Mouse (Mus musculus) ES-Bruce4 (cell line): ENCODE measurements at regions not wholly inside any gene's neighbourhood (a gene's known extent, or its start where the extent isn't known, plus 50 kb on each side); places are given as distances from the start of the nearest gene placed in this dataset.

Source experiments
- H3K27ac ChIP-seq: 2 replicates; pipeline ENCODE4 v1.5.1; 2012; ENCODE audit warnings: low read length, inconsistent platforms; ENCODE audit not compliant: insufficient read depth
- H3K27me3 ChIP-seq: 2 replicates; pipeline ENCODE4 v1.6.1; 2012; ENCODE audit warnings: mild to moderate bottlenecking, low read length, inconsistent platforms; ENCODE audit not compliant: control insufficient read depth, poor library complexity, insufficient read depth, severe bottlenecking
- H3K36me3 ChIP-seq: 2 replicates; pipeline ENCODE4 v1.6.1; 2012; ENCODE audit warnings: inconsistent platforms, mild to moderate bottlenecking, low read length, moderate library complexity; ENCODE audit not compliant: control insufficient read depth, poor library complexity, insufficient read depth, severe bottlenecking
- H3K4me1 ChIP-seq: one replicate; pipeline ENCODE4 v1.8.1; 2011; ENCODE audit warnings: low read length; ENCODE audit not compliant: control insufficient read depth, insufficient read depth
- H3K4me3 ChIP-seq: 2 replicates; pipeline ENCODE4 v1.5.1; 2011; ENCODE audit warnings: low read depth, mild to moderate bottlenecking, low read length
- H3K9ac ChIP-seq: 2 replicates; pipeline ENCODE4 v1.6.1; 2012; ENCODE audit warnings: low read depth, mild to moderate bottlenecking, inconsistent platforms; ENCODE audit not compliant: poor library complexity, severe bottlenecking
- H3K9me3 ChIP-seq: replicated peaks from 2 replicates; pipeline ENCODE4 v1.6.1; 2012; ENCODE audit warnings: mild to moderate bottlenecking, low read length, inconsistent platforms; ENCODE audit not compliant: control insufficient read depth, poor library complexity, insufficient read depth, severe bottlenecking
- CTCF ChIP-seq: IDR thresholded peaks from one replicate; pipeline ENCODE4 v1.8.1; 2011; ENCODE audit warnings: low read depth, low read length
- EP300 ChIP-seq: IDR thresholded peaks from 2 replicates; pipeline ENCODE4 v1.6.1; 2011; ENCODE audit warnings: low read depth, low read length; ENCODE audit not compliant: insufficient read depth
- POLR2A ChIP-seq: IDR thresholded peaks from one replicate; pipeline ENCODE4 v1.8.1; 2011; ENCODE audit warnings: low read length; ENCODE audit not compliant: insufficient read depth

DNA sequence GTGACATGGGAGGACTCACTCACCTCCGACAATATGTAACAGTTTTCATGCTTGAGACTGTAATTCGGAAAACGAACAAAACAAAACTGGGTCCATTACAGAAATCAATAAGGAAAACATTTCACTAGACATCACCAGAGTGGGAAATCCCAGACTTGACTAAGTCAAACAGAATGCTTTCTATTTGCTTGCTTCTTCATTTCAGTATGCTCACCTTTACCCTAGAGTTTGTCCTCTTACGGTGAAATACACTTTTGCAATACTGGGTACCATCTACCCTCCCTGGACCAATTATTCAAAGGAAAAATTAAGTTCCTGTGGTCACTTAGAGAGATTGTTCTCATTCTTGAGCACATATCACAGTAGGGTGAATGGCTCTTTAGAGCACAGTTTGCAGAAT is 613.4 kb upstream of the 4930412O13Rik start:
- H3K9me3 ChIP-seq, result no peaks in the 10 kb centered on the region
- no peak overlapping the region for H3K27ac ChIP-seq
- no peak overlapping the region for H3K9ac ChIP-seq
- H3K36me3 ChIP-seq, result no peaks in the 10 kb centered on the region
- H3K4me1 ChIP-seq, result no peaks in the 10 kb centered on the region
- no peak for TF ChIP-seq CTCF
- no peak for TF ChIP-seq EP300
- TF ChIP-seq POLR2A, result no peak
- no peak overlapping the region for H3K4me3 ChIP-seq
- H3K27me3 ChIP-seq, result no peaks in the 10 kb centered on the region

DNA sequence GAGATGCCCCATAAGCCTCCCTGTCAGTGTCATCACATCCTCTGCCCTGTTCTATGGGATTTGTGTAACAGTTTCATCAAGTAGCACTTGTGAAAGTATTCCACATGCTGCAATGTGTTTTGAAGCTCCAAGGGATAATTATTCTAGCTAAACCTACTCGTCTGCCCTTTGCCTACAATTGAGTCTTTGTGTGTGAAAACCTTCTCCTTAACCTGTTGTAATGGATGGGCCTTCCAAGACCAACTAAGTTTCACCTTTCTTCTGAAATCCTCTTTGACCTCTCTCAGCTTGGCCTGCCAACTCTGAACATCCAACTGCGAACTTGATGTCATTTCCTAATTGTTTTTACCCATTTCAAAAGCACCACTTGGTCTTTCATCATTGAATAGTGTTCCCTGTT is 597.6 kb upstream of the 4930412O13Rik start:
- Histone ChIP-seq H3K36me3 (no peaks in the 10 kb centered on the region), H3K4me3 (no peak overlapping the region), H3K9ac (no peak overlapping the region), H3K27me3 (no peaks in the 10 kb centered on the region), H3K9me3 (no peaks in the 10 kb centered on the region), H3K4me1 (no peaks in the 10 kb centered on the region), H3K27ac (no peak overlapping the region)
- no peak for TF ChIP-seq POLR2A
- TF ChIP-seq EP300, result no peak
- TF ChIP-seq CTCF, result no peak

DNA sequence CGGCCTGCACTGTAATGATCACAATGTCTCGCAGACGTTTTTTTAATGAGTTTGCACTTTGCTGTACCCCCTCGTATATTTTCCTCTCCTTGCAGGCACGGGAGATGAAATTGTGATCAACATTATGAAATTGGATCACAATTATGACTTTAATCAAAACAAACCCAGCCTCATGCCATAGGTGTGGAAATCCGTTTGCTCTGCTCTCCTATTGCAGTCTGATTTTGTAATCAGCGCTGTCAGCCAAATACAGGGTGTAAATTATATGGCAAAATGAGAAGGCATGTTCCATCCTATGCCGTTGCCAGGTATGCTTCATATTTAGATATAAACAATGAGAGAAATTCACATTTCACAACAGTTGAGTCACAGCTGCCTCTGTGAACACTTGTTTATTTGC is 595.3 kb upstream of the 4930412O13Rik start:
- no peak for TF ChIP-seq EP300
- no peaks in the 10 kb centered on the region for H3K4me1 ChIP-seq
- H3K9me3 ChIP-seq, result no peaks in the 10 kb centered on the region
- H3K27ac ChIP-seq, result no peak overlapping the region
- no peaks in the 10 kb centered on the region for H3K36me3 ChIP-seq
- no peaks in the 10 kb centered on the region for H3K27me3 ChIP-seq
- no peak overlapping the region for H3K4me3 ChIP-seq
- no peak overlapping the region for H3K9ac ChIP-seq

DNA sequence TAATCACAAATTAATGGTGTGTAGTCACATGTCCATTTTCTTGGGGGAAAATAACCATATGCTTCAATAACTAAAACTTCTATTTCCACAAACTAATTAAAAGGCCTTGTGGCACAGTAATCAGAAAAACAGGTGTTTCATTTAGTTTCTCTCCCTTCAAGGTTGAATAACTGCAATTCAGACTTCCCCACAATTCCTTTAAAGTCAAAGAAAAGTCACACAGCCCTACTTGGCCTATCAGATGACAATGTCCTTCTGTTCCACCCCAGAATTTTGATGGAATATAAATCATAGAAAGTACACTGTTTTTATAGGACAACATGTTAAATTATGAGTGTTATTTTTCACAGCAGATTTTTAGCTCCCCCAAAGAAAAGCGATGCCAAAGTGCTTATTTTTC is 594.0 kb upstream of the 4930412O13Rik start:
- Histone ChIP-seq H3K9me3 (no peaks in the 10 kb centered on the region), H3K27me3 (no peaks in the 10 kb centered on the region), H3K4me1 (no peaks in the 10 kb centered on the region), H3K36me3 (no peaks in the 10 kb centered on the region), H3K9ac (no peak overlapping the region), H3K27ac (no peak overlapping the region), H3K4me3 (no peak overlapping the region)
- TF ChIP-seq CTCF (no peak), POLR2A (no peak), EP300 (no peak)

DNA sequence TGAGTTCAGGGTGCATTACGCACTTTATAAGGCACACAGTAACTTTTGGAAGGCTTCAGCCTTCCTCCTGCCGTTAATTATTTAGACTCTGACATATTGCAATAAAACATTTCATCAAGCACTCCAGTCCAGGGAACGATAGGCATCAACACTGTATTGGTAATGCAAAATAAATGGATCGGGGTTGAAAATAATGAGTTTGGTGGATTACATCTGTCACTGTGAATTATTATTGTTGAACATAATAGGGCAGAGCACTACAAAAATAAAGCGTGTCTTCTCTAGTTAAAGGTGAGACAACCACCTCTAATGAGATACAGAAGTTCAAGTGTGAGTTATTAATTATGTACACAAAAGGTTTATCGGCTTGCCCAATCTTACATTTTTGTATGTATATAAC is 593.4 kb upstream of the 4930412O13Rik start:
- H3K4me3 ChIP-seq, result no peak overlapping the region
- H3K4me1 ChIP-seq, result no peaks in the 10 kb centered on the region
- no peak overlapping the region for H3K27ac ChIP-seq
- H3K9me3 ChIP-seq, result no peaks in the 10 kb centered on the region
- TF ChIP-seq CTCF (no peak), EP300 (no peak), POLR2A (no peak)
- no peaks in the 10 kb centered on the region for H3K27me3 ChIP-seq
- no peak overlapping the region for H3K9ac ChIP-seq
- no peaks in the 10 kb centered on the region for H3K36me3 ChIP-seq

DNA sequence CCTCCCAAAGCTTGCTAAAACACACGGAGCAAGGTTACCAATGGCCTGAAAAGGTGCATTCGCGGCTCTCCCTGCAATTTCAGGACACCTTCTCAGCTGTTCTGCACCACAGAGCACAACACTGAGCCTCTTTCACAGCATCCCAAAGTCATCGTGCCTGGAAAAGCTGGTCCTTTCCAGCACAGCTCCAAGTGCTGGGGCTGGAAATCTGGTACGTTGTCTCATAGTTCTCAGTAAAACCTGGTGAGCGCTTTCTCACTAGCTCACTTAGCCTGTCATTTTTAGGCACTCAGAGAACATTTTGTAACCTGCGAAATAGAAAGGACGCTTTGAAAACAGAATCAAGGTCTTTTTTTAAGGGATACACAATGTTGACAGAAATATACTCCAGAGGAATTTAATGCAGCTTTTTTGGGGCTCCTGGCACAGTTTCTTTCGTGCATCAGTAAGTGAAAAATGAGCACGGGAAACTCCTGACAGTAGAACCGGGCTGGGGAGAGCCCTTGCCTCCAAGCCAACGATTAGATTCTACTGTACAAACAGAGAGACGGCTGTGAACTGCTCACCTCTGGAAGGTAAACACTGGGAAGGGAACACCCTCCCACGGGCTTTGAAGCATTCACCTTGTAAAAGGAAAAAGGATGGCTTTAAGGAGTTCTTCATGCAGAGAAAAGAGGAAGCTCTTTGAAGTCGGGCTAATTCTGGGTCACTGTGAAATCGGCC is 549.3 kb upstream of the 4930412O13Rik start:
- TF ChIP-seq CTCF (no peak), POLR2A (no peak), EP300 (no peak)
- no peaks in the 10 kb centered on the region for H3K27me3 ChIP-seq
- H3K9me3 ChIP-seq, result no peaks in the 10 kb centered on the region
- H3K36me3 ChIP-seq, result no peaks in the 10 kb centered on the region
- H3K27ac ChIP-seq, result no peak overlapping the region
- no peak overlapping the region for H3K9ac ChIP-seq
- H3K4me1 ChIP-seq, result no peaks in the 10 kb centered on the region
- H3K4me3 ChIP-seq, result no peak overlapping the region
